Mouse (Mus musculus) CD4-positive helper T cell, adult 2 months (primary cell): ENCODE results near the gene Ctla2a.
"Not testable (repeated sequence)": the region's sequence is repeated elsewhere in the genome, so short reads cannot be mapped to it uniquely, and the experiment has no call there.

ENCODE experiments used
- DNase-seq: peaks from one replicate; pipeline ENCODE4 v3.0.0-alpha.2; 2012; ENCODE audit warnings: low read depth, missing footprints, low spot score

Gene Ctla2a

DNA sequence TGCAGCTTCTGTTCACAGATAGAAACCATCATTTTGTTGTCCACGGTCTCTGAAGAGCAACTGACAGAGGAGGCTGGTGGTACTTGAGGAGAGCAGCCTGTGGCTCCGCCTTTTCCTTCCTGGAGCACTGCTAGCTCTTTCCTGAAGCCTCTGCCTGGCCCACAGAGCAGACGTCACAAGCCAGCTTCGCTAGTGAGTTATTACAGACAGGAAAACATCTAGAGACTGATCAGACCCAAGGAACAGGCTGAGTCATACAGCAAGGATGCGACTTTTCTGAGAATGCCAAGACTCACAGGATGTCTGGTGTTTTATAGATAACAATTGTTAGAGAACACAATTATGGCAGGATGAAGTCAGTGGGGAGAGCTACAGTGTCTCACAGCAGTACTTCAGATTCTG, at the start of gene Ctla2a, which contains the start of gene Gm49391:
Ctla2a (minus strand) TSS at position 126 of the 402 bp plus-strand sequence.
Gm49391 (minus strand) TSS at position 72 of the 402 bp plus-strand sequence.
- DNase-seq, result peak; percentile 69

- not testable (repeated sequence) for DNase-seq
Observed at GRCm38 (mm10) chr13:60972319-60972718, 35.9 kb upstream of the Ctla2a start.

- DNase-seq, result not testable (repeated sequence)
Observed at GRCm38 (mm10) chr13:60963985-60964384, 27.6 kb upstream of the Ctla2a start.

DNA sequence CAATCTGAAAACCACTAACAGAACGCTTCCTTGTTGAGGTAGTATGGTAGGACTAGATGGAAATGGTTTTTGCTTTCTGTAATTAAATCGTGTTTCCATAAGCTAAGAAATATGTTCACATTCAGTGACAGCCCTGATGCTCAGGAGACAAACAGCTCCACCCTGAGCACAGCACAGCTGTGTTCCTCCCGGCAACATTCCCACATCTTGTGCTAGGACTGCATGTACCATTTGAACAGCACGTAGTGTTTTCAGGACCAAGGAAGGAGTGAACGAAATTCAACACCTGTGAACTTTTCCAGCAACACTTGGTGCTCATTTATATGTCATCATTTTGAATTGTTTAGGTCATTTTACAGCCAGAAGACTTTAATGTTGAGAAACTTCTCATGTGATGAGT, 25.3 kb upstream of the Ctla2a start:
- no peak for DNase-seq

GRCm38 (mm10) chr13:60941884-60942283, 5.5 kb upstream of the Ctla2a start, which contains the start of gene Tpbpa:
TSS of gene Tpbpa (minus strand) at chr13:60941984.
- not testable (repeated sequence) for DNase-seq

DNA sequence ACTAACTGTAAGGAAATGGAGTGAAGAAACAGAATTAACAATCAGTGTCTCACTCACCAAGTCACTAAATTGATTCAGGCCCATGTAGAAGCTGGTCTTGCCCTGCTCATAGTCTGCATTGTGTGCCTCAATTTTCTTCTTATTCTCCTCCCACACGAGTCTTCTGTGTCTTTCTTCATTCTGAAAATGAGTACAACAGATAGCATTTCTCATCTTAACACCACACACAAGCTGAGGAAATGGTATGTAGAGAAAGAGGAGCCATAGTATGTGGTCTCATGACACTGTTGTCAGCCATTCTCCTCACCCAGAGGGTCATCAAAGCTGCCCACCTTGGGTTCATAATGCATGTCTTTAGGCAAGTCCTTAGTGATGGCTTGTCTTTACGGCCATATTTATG, 935 bp downstream of the Ctla2a start, which contains the start of gene Gm49393:
Gm49393 (minus strand) TSS at position 101 of the 400 bp plus-strand sequence.
- not testable (repeated sequence) for DNase-seq

- not testable (repeated sequence) for DNase-seq
Observed at GRCm38 (mm10) chr13:60904780-60905179, 31.6 kb downstream of the Ctla2a start, which contains the start of gene Tpbpb. TSS of gene Tpbpb (minus strand) at chr13:60904880.

- DNase-seq, result peak; percentile 58
Observed at GRCm38 (mm10) chr13:60897328-60897727, 39.1 kb downstream of the Ctla2a start, which contains the start of gene Ctla2b. TSS of gene Ctla2b (minus strand) at chr13:60897447.

DNA sequence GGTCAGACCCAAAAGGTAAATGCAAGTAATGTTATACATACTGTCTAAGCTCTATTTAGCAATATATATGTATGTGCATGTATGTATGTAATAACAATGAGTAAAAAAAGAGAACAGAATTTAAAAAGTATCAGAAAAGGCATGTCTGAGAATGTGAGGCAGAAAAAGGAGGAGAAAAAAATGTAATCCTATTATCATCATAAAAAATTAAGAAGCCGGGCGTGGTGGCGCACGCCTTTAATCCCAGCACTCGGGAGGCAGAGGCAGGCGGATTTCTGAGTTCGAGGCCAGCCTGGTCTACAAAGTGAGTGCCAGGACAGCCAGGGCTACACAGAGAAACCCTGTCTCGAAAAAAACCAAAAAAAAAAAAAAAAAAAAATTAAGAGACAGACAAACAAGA, 39.6 kb downstream of the Ctla2a start, which contains the start of gene Gm49392:
Gm49392 (minus strand) TSS at position 101 of the 400 bp plus-strand sequence.
- not testable (repeated sequence) for DNase-seq

GRCm38 (mm10) chr13:60895406-60896160, 40.8 kb downstream of the Ctla2a start:
- no peak for DNase-seq

- no peak for DNase-seq
Observed at GRCm38 (mm10) chr13:60892301-60892700, 44.1 kb downstream of the Ctla2a start.
